Mouse (Mus musculus) limb, embryonic 10.5 days (tissue): ENCODE results near the gene Oas2. TPM values are rescaled to one million over a fixed set of nuclear protein-coding genes. Genes with fewer than 3 reads are reported as not detected.
"Not testable (repeated sequence)": the region's sequence is repeated elsewhere in the genome, so short reads cannot be mapped to it uniquely, and the experiment has no call there.

Experiments used
- DNase-seq: peaks from one replicate; pipeline ENCODE4 v3.0.0-alpha.2; 2017; ENCODE audit warnings: low spot score
- H3K27ac ChIP-seq: fragments of 300-500 bp; sonication (generic); 2 replicates; pipeline ENCODE4 v1.5.1; 2016; ENCODE audit warnings: mild to moderate bottlenecking
- H3K27me3 ChIP-seq: fragments of 300-500 bp; sonication (generic); 2 replicates; pipeline ENCODE4 v1.6.1; 2016; ENCODE audit warnings: low read depth, mild to moderate bottlenecking; ENCODE audit not compliant: poor library complexity, severe bottlenecking
- H3K36me3 ChIP-seq: fragments of 300-500 bp; sonication (generic); 2 replicates; pipeline ENCODE4 v1.6.1; 2016; ENCODE audit warnings: mild to moderate bottlenecking, moderate library complexity
- H3K4me1 ChIP-seq: fragments of 300-500 bp; sonication (generic); 2 replicates; pipeline ENCODE4 v1.6.1; 2016
- H3K4me3 ChIP-seq: fragments of 300-500 bp; sonication (generic); 2 replicates; pipeline ENCODE4 v1.5.1; 2016; ENCODE audit warnings: mild to moderate bottlenecking, moderate library complexity
- H3K9me3 ChIP-seq: fragments of 300-500 bp; sonication (generic); replicated peaks from 2 replicates; pipeline ENCODE4 v1.6.1; 2016; ENCODE audit warnings: mild to moderate bottlenecking
- WGBS: fragments of 180-500 bp; shearing (Covaris S2); methylation state at CpG from one replicate; pipeline ENCODE4 v1.1.7; 2016; 5-methylcytosine and 5-hydroxymethylcytosine counted together
- polyA plus RNA-seq: library from polyadenylated mRNA; unstranded; fragments of >200 nt; fragmentation: Nextera tagmentation; extraction: Ambion mirVana; gene quantifications from 2 replicates; pipeline ENCODE4 v1.2.1, GENCODE M21; 2016

Oas2 gene
- polyA plus RNA-seq, result not detected in 2 replicates

GRCm38 (mm10) chr5:120749688-120750087 is at the start of gene Oas2:
Gene Oas2 (minus strand): TSS chr5:120749853.
- no peak for DNase-seq
- 68% methylated on average over 5 of the region's 5 CpGs for WGBS
- Histone ChIP-seq H3K27me3 (no peaks in the 10 kb centered on the region), H3K4me1 (no peaks in the 10 kb centered on the region), H3K9me3 (no peaks in the 10 kb centered on the region), H3K36me3 (no peaks in the 10 kb centered on the region), H3K27ac (no peak within 1 kb of the TSS), H3K4me3 (no peak within 1 kb of the TSS)

GRCm38 (mm10) chr5:120798943-120799342 is 49.3 kb upstream of the Oas2 start:
- not testable (repeated sequence) for H3K36me3 ChIP-seq, H3K27ac ChIP-seq, H3K9me3 ChIP-seq, H3K4me1 ChIP-seq, DNase-seq, H3K4me3 ChIP-seq, H3K27me3 ChIP-seq
- WGBS, result 52% methylated on average over 2 of the region's 2 CpGs

- not testable (repeated sequence) for H3K27me3 ChIP-seq, H3K4me3 ChIP-seq, H3K36me3 ChIP-seq, H3K27ac ChIP-seq, H3K4me1 ChIP-seq, H3K9me3 ChIP-seq, DNase-seq
- 83% methylated on average over 5 of the region's 5 CpGs for WGBS
Measured at GRCm38 (mm10) chr5:120798147-120798546, 48.5 kb upstream of the Oas2 start.

- DNase-seq, H3K9me3 ChIP-seq, H3K27ac ChIP-seq, H3K4me3 ChIP-seq, H3K4me1 ChIP-seq, H3K36me3 ChIP-seq, H3K27me3 ChIP-seq: not testable (repeated sequence)
- WGBS, result 77% methylated on average over 9 of the region's 9 CpGs
Measured at GRCm38 (mm10) chr5:120795480-120796034, 45.9 kb upstream of the Oas2 start, which contains the start of gene Oas1e. Gene Oas1e (minus strand): TSS chr5:120795530.

GRCm38 (mm10) chr5:120793043-120793442 is 43.4 kb upstream of the Oas2 start:
- DNase-seq, result peak; percentile 64
- Histone ChIP-seq H3K9me3 (no peaks in the 10 kb centered on the region), H3K27me3 (no peaks in the 10 kb centered on the region), H3K4me3 (no peak overlapping the region), H3K4me1 (no peaks in the 10 kb centered on the region; the same call in 1 of the 2 replicates), H3K27ac (no peak overlapping the region), H3K36me3 (no peaks in the 10 kb centered on the region)
- WGBS, result 33% methylated on average over 2 of the region's 2 CpGs

- no peak overlapping the region for H3K4me3 ChIP-seq
- 75% methylated on average over 3 of the region's 3 CpGs for WGBS
- H3K36me3 ChIP-seq, result no peaks in the 10 kb centered on the region
- DNase-seq, result no peak
- no peak overlapping the region for H3K27ac ChIP-seq
- no peaks in the 10 kb centered on the region for H3K9me3 ChIP-seq
- no peaks in the 10 kb centered on the region for H3K27me3 ChIP-seq
- no peaks in the 10 kb centered on the region; the same call in 1 of the 2 replicates for H3K4me1 ChIP-seq
Measured at GRCm38 (mm10) chr5:120787042-120787441, 37.4 kb upstream of the Oas2 start.

GRCm38 (mm10) chr5:120782446-120782845 is 32.8 kb upstream of the Oas2 start:
- Histone ChIP-seq H3K4me1 (no peaks in the 10 kb centered on the region), H3K4me3 (no peak overlapping the region), H3K36me3 (no peaks in the 10 kb centered on the region), H3K9me3 (no peaks in the 10 kb centered on the region), H3K27me3 (no peaks in the 10 kb centered on the region), H3K27ac (no peak overlapping the region)
- 81% methylated on average over 2 of the region's 2 CpGs for WGBS
- DNase-seq, result no peak

GRCm38 (mm10) chr5:120781646-120782045 is 32.0 kb upstream of the Oas2 start:
- 91% methylated on average over 1 of the region's 1 CpGs for WGBS
- Histone ChIP-seq H3K27ac (no peak overlapping the region), H3K4me1 (peaks cover 3% of the 10 kb centered on the region; the same call in 1 of the 2 replicates), H3K4me3 (no peak overlapping the region), H3K27me3 (no peaks in the 10 kb centered on the region), H3K9me3 (no peaks in the 10 kb centered on the region), H3K36me3 (no peaks in the 10 kb centered on the region)
- no peak for DNase-seq

GRCm38 (mm10) chr5:120779922-120780321 is 30.3 kb upstream of the Oas2 start:
- Histone ChIP-seq H3K36me3 (no peaks in the 10 kb centered on the region), H3K9me3 (no peaks in the 10 kb centered on the region), H3K27me3 (no peaks in the 10 kb centered on the region), H3K4me3 (no peak overlapping the region), H3K27ac (no peak overlapping the region), H3K4me1 (peaks cover 16% of the 10 kb centered on the region; the same call in 1 of the 2 replicates)
- 59% methylated on average over 3 of the region's 3 CpGs for WGBS
- DNase-seq, result no peak

GRCm38 (mm10) chr5:120778941-120779340 is 29.3 kb upstream of the Oas2 start:
- no peaks in the 10 kb centered on the region for H3K36me3 ChIP-seq
- H3K4me3 ChIP-seq, result no peak overlapping the region
- no peak for DNase-seq
- no peak overlapping the region for H3K27ac ChIP-seq
- H3K4me1 ChIP-seq, result peaks cover 16% of the 10 kb centered on the region; the same call in 1 of the 2 replicates
- no peaks in the 10 kb centered on the region for H3K9me3 ChIP-seq
- 73% methylated on average over 2 of the region's 2 CpGs for WGBS
- no peaks in the 10 kb centered on the region for H3K27me3 ChIP-seq

GRCm38 (mm10) chr5:120777478-120777877 is 27.8 kb upstream of the Oas2 start, which contains the start of gene Oas3:
Gene Oas3 (minus strand): TSS chr5:120777661.
- Histone ChIP-seq H3K27ac (no peak within 1 kb of the TSS), H3K36me3 (no peaks in the 10 kb centered on the region), H3K9me3 (no peaks in the 10 kb centered on the region), H3K27me3 (no peaks in the 10 kb centered on the region), H3K4me3 (no peak within 1 kb of the TSS), H3K4me1 (peaks cover 16% of the 10 kb centered on the region; the same call in 1 of the 2 replicates)
- no peak for DNase-seq
- 81% methylated on average over 9 of the region's 9 CpGs for WGBS

- Histone ChIP-seq H3K4me3 (no peak overlapping the region), H3K36me3 (no peaks in the 10 kb centered on the region), H3K4me1 (peaks cover 16% of the 10 kb centered on the region; the same call in 1 of the 2 replicates), H3K27me3 (no peaks in the 10 kb centered on the region), H3K9me3 (no peaks in the 10 kb centered on the region), H3K27ac (no peak overlapping the region)
- 82% methylated on average over 5 of the region's 5 CpGs for WGBS
- DNase-seq, result no peak
Measured at GRCm38 (mm10) chr5:120776801-120777200, 27.1 kb upstream of the Oas2 start.

- Histone ChIP-seq H3K9me3 (no peaks in the 10 kb centered on the region), H3K4me3 (no peak overlapping the region), H3K4me1 (peaks cover 16% of the 10 kb centered on the region; the same call in 1 of the 2 replicates), H3K36me3 (no peaks in the 10 kb centered on the region), H3K27ac (no peak overlapping the region), H3K27me3 (no peaks in the 10 kb centered on the region)
- 84% methylated on average over 14 of the region's 14 CpGs for WGBS
- DNase-seq, result no peak
Measured at GRCm38 (mm10) chr5:120775287-120775985, 25.8 kb upstream of the Oas2 start.
